Mouse (Mus musculus): ENCODE data around the gene Ncor1. TPM values are rescaled to one million over a fixed set of nuclear protein-coding genes. Genes with fewer than 3 reads are reported as not detected.
"Not testable (repeated sequence)": the region's sequence is repeated elsewhere in the genome, so short reads cannot be mapped to it uniquely, and the experiment has no call there.

The Ncor1 gene
- polyA plus RNA-seq, 1 experiment from 2014 or later, result 63.3 TPM

DNA sequence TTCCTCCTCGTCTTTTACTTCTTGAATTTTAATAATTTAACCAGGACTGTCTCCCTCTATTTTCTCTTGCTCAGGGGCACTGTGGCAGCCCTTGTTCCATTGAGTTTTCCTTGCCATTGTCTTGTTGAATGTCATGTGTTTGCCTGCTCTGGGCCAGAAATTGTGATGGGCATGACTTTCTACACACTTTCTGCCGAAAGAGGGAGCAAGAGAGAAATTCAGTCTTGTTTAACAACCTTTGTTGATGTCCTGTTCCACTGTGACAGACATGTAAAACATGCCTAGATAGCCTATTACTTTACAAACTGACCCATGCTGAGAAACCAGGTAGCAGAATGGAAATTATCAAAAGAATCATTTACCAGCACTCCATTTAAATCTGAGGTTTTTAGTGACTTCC lies 33.8 kb downstream of the Ncor1 start:
- Histone ChIP-seq H3K27me3 (no peaks in the 10 kb centered on the region), H3K36me3 (replicated peaks) (peaks cover 37% of the 10 kb centered on the region), H3K9ac (no peak overlapping the region), H3K27ac (replicated peaks) (no peak overlapping the region), H3K4me3 (replicated peaks) (no peak overlapping the region), H3K9me3 (replicated peaks) (no peaks in the 10 kb centered on the region), H3K4me1 (replicated peaks) (no peaks in the 10 kb centered on the region), H3K4me2 (no peak overlapping the region)
- no peak for ATAC-seq (ENCODE audit: insufficient read depth)
- 66% methylated on average over 2 of the region's 2 CpGs for WGBS (ENCODE audit: insufficient replicate concordance)

DNA sequence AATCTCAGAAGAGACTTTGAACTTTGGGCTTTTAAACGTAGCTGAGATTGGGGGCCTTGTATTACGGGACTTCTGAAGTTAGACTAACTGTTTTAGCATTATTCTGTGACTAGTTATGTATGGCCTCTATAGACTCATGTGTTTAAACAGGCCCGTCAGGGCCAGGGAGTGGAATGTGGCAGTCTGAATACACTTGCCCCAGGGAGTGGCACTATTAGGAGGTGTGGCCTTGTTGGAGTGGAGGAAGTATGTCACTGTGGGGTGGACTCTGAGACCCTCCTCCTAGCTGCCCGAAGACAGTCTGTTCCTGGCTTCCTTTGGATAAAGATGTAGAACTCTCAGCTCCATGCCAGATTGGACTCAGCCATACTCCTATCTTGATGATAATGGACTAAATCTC lies 43.3 kb downstream of the Ncor1 start:
- no peak overlapping the region for H3K9ac ChIP-seq
- no peak overlapping the region for H3K4me2 ChIP-seq
- no peak for ATAC-seq (ENCODE audit: insufficient read depth)
- 77% methylated on average over 4 of the region's 4 CpGs for WGBS (ENCODE audit: insufficient replicate concordance)
- H3K9me3 ChIP-seq (replicated peaks), result no peaks in the 10 kb centered on the region
- no peak overlapping the region for H3K4me3 ChIP-seq (replicated peaks)
- peaks cover 64% of the 10 kb centered on the region for H3K36me3 ChIP-seq (replicated peaks)
- H3K27ac ChIP-seq (replicated peaks), result no peak overlapping the region
- no peaks in the 10 kb centered on the region for H3K4me1 ChIP-seq (replicated peaks)
- no peaks in the 10 kb centered on the region for H3K27me3 ChIP-seq

DNA sequence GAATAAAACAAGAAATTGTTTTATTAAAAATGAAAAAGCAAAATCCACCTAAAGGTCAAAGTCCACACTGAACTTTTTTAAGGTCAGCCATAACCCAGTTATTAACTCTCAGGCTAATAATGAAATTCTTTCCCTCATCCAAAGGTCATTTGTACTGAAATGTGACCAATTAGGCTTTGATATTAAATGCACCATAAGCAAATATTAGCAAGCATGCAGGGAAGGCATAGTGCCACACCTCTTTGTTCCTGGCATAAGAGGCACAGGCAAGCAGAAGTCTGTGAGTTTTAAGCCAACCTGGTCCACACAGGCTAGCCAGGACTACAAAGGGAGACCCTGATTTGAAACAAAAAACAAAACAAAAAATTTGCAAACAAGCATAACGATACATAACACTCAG lies 48.7 kb downstream of the Ncor1 start:
- Histone ChIP-seq H3K9ac (no peak overlapping the region), H3K27me3 (no peaks in the 10 kb centered on the region), H3K27ac (replicated peaks) (no peak overlapping the region), H3K9me3 (replicated peaks) (no peaks in the 10 kb centered on the region), H3K4me1 (replicated peaks) (no peaks in the 10 kb centered on the region), H3K4me2 (no peak overlapping the region), H3K36me3 (replicated peaks) (peaks cover 59% of the 10 kb centered on the region), H3K4me3 (replicated peaks) (no peak overlapping the region)
- no peak for ATAC-seq (ENCODE audit: insufficient read depth)
- WGBS (ENCODE audit: insufficient replicate concordance), result 91% methylated on average over 1 of the region's 1 CpGs

DNA sequence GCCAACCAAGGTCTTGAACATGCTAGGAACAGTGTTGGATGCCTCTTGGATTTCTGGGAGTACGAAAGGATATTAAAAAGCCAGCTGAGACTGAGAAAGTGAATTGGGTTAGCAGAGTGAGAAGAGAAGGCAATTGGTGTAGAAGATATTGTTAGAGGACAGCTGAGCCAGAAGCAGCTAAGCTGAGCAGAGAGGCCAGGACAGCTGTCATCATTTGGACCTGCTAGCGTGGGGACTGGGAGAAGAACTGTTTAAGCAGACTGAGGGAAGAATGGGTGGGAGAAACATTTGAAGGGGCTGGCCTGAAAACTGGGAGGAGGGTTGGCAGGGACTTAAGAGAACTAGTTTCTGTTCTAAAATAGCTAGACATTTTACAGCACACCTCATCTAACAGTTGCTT lies 49.5 kb downstream of the Ncor1 start:
- no peaks in the 10 kb centered on the region for H3K27me3 ChIP-seq
- no peak overlapping the region for H3K4me2 ChIP-seq
- H3K4me1 ChIP-seq (replicated peaks), result no peaks in the 10 kb centered on the region
- H3K9me3 ChIP-seq (replicated peaks), result no peaks in the 10 kb centered on the region
- no peak overlapping the region for H3K9ac ChIP-seq
- WGBS (ENCODE audit: insufficient replicate concordance), result 87% methylated on average over 2 of the region's 2 CpGs
- no peak overlapping the region for H3K27ac ChIP-seq (replicated peaks)
- peaks cover 54% of the 10 kb centered on the region for H3K36me3 ChIP-seq (replicated peaks)
- H3K4me3 ChIP-seq (replicated peaks), result no peak overlapping the region
- ATAC-seq (ENCODE audit: insufficient read depth), result no peak

DNA sequence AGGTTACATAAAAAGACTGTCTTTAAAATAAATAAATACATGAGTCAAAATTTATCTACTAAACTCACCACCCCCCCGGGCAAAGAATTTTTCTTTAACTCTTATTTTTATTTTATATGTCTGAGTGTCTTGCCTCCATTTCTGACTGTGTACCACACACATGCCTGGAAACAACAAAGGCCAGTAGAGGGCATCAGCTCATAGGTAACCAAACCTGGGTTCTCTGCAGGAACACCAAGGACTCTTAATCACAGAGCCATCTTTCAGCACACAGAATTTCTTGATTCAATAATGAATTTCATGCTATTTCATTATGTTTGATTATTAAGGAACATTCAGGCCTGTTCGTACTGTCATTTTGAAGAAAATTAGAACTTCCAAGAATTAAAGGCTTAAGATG lies 61.9 kb downstream of the Ncor1 start:
- ATAC-seq (ENCODE audit: insufficient read depth), result no peak
- Histone ChIP-seq H3K4me1 (replicated peaks) (no peaks in the 10 kb centered on the region), H3K36me3 (replicated peaks) (peaks cover 66% of the 10 kb centered on the region), H3K4me2 (no peak overlapping the region), H3K9me3 (replicated peaks) (no peaks in the 10 kb centered on the region), H3K4me3 (replicated peaks) (no peak overlapping the region), H3K27ac (replicated peaks) (no peak overlapping the region), H3K27me3 (no peaks in the 10 kb centered on the region), H3K9ac (no peak overlapping the region)
- WGBS (ENCODE audit: insufficient replicate concordance), result 72% methylated on average over 2 of the region's 2 CpGs

DNA sequence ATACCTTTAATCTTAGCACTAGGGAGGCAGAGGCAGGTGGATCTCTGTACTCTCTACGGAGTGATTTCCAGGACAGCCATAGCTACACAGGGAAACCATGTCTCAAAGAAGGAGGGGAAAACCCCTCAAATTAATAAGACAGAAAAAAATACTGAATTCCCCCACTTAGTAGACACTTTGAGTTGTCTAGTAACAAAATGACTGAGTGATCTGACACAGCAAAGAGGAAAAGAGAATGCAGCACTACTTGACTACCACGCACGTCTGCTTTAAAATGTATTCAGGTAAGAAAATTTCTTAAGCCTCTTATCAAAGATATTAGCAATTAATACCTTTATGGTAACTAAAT lies 70.0 kb downstream of the Ncor1 start:
- H3K27ac ChIP-seq (replicated peaks), result no peak overlapping the region
- H3K4me3 ChIP-seq (replicated peaks), result no peak overlapping the region
- ATAC-seq (ENCODE audit: insufficient read depth), result no peak
- H3K4me1 ChIP-seq (replicated peaks), result no peaks in the 10 kb centered on the region
- H3K4me2 ChIP-seq, result no peak overlapping the region
- H3K27me3 ChIP-seq, result no peaks in the 10 kb centered on the region
- H3K36me3 ChIP-seq (replicated peaks), result peaks cover 59% of the 10 kb centered on the region
- WGBS (ENCODE audit: insufficient replicate concordance), result 89% methylated on average over 3 of the region's 3 CpGs
- no peaks in the 10 kb centered on the region for H3K9me3 ChIP-seq (replicated peaks)
- H3K9ac ChIP-seq, result no peak overlapping the region

DNA sequence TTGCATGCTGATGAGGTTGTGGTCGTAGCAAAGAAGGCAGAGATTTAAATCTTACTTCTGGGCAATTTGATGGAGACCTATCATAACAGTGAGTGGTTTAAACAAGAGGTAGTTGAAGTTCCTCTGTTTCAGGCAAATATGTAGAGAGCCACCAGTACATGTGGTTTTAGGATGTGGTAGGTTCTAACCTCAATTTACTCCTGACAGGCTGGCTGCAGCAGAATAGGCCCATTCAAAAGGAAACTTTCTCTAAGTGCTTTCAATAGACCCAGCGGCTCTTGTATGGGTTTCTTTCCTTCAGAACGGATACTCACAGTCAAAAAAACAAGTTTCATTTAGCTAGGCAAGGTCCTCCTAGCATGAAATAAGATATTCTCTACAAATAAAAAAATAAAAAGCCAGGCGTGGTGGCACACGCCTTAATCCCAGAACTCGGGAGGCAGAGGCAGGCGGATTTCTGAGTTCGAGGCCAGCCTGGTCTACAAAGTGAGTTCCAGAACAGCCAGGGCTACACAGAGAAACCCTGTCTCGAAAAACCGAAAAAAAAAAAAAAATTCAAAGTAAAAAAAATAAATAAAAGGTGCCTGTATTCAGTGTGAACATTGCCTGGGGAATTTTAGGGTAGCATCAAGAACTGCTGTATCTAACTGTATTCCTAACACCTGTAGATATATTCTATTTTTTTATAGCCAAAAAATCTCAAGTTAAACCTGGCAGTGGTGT lies 70.6 kb downstream of the Ncor1 start:
- Histone ChIP-seq H3K9me3 (replicated peaks) (no peaks in the 10 kb centered on the region), H3K36me3 (replicated peaks) (peaks cover 62% of the 10 kb centered on the region), H3K27ac (replicated peaks) (no peak overlapping the region), H3K4me2 (no peak overlapping the region), H3K27me3 (no peaks in the 10 kb centered on the region), H3K4me1 (replicated peaks) (no peaks in the 10 kb centered on the region), H3K4me3 (replicated peaks) (no peak overlapping the region), H3K9ac (no peak overlapping the region)
- no peak for ATAC-seq (ENCODE audit: insufficient read depth)
- 78% methylated on average over 10 of the region's 10 CpGs for WGBS (ENCODE audit: insufficient replicate concordance)

DNA sequence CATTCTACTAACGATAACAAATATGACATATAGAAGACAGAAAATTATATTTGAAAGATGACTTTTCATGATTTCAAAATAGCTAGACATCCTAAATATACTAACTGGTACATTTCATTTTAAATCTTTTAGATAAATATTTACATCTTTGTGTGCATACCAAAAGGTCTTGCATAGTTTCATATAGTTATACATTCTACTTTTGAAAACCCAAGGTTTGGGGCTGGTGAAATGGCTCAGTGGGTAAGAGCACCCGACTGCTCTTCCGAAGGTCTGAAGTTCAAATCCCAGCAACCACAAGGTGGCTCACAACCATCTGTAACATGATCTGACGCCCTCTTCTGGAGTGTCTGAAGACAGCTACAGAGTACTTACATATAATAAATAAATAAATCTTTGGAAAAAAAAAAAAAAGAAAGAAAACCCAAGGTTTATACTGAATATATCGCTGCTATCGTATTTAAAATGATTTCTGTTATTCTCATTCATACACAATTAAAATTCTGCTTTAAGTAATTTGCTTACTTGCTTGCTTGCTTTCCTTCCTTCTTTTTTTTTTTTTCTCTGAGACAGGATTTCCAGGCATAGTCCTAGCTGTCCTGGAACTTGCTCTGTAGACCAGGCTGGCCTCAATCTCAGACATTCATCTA lies 81.0 kb downstream of the Ncor1 start:
- H3K4me2 ChIP-seq; ATAC-seq (ENCODE audit: insufficient read depth); H3K4me3 ChIP-seq (replicated peaks); H3K27me3 ChIP-seq; H3K27ac ChIP-seq (replicated peaks); H3K4me1 ChIP-seq (replicated peaks); H3K9me3 ChIP-seq (replicated peaks); H3K9ac ChIP-seq: not testable (repeated sequence)
- peaks cover 55% of the 10 kb centered on the region for H3K36me3 ChIP-seq (replicated peaks)
- WGBS (ENCODE audit: insufficient replicate concordance), result 82% methylated on average over 6 of the region's 6 CpGs

DNA sequence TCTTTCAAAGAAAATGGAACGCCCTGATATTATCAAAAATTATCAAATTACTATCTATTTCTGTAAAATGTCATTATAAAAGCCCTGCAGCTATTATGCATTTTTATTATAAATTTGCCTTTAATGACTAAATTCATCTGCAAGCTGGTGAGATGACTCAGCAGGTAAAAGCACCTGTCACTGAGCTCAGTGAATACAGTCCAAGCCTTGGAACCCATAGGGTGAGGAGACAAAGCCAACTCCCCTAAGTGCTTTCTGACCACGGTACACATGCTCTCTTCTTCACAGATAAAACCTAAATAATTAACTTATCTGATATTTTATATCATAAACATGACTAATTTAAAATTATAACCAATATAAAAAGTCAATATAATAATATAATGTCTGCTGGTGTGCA lies 86.6 kb downstream of the Ncor1 start:
- no peak overlapping the region for H3K4me3 ChIP-seq (replicated peaks)
- ATAC-seq (ENCODE audit: insufficient read depth), result no peak
- H3K27ac ChIP-seq (replicated peaks), result no peak overlapping the region
- H3K36me3 ChIP-seq (replicated peaks), result peaks cover 65% of the 10 kb centered on the region
- no peak overlapping the region for H3K4me2 ChIP-seq
- H3K9ac ChIP-seq, result no peak overlapping the region
- H3K4me1 ChIP-seq (replicated peaks), result no peaks in the 10 kb centered on the region
- no peaks in the 10 kb centered on the region for H3K9me3 ChIP-seq (replicated peaks)
- H3K27me3 ChIP-seq, result no peaks in the 10 kb centered on the region
- WGBS (ENCODE audit: insufficient replicate concordance), result 77% methylated on average over 2 of the region's 2 CpGs

DNA sequence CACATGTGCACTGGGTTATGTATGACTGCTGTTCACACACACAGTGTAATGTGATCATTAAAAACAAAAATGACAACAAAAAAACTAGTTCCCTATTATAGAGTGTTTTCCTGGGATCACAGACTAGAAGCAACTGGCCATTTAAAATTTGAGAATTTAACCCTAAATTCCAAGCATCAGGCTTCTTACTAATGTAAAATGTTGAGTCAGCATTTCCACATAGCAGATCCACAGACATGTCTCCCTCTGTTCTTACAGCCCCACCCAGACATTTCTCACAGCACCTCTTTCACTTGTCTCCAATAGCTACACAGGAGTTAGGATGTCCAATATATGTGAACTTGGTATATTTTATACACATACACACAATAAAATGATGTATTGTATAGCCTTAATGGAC lies 88.4 kb downstream of the Ncor1 start:
- ATAC-seq (ENCODE audit: insufficient read depth), result no peak
- H3K36me3 ChIP-seq (replicated peaks), result peaks cover 68% of the 10 kb centered on the region

DNA sequence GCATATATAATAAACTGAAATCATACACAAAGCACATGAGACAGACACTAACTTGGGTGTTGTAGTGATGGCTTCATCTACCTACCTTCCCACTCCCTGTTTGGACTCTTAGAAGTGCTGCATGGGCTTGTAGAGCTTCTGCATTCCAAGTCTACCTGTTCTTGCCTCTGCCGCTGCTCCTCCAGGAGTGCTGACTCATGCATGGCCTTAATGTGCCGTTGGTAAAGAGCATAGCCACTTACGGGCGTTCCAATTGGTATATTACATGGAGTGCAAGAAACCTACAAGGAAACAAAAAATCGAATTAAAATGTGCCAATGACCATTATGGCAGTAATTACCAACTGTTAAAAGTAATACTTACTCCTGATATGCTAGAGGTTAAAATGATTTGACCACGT lies 91.5 kb downstream of the Ncor1 start:
- no peak for ATAC-seq (ENCODE audit: insufficient read depth)
- H3K9me3 ChIP-seq (replicated peaks), result no peaks in the 10 kb centered on the region
- H3K9ac ChIP-seq, result no peak overlapping the region
- H3K4me3 ChIP-seq (replicated peaks), result no peak overlapping the region
- H3K4me2 ChIP-seq, result no peak overlapping the region
- no peaks in the 10 kb centered on the region for H3K27me3 ChIP-seq
- peaks cover 69% of the 10 kb centered on the region for H3K36me3 ChIP-seq (replicated peaks)
- no peaks in the 10 kb centered on the region for H3K4me1 ChIP-seq (replicated peaks)
- no peak overlapping the region for H3K27ac ChIP-seq (replicated peaks)
- 71% methylated on average over 6 of the region's 6 CpGs for WGBS (ENCODE audit: insufficient replicate concordance)

More for the DNA sequence above, 88.4 kb downstream of the Ncor1 start:
- H3K27me3 ChIP-seq, result no peaks in the 10 kb centered on the region
- H3K4me1 ChIP-seq (replicated peaks), result no peaks in the 10 kb centered on the region
- no peak overlapping the region for H3K4me3 ChIP-seq (replicated peaks)
- H3K27ac ChIP-seq (replicated peaks), result no peak overlapping the region
- H3K9ac ChIP-seq, result no peak overlapping the region
- no peak overlapping the region for H3K4me2 ChIP-seq
- H3K9me3 ChIP-seq (replicated peaks), result no peaks in the 10 kb centered on the region

DNA sequence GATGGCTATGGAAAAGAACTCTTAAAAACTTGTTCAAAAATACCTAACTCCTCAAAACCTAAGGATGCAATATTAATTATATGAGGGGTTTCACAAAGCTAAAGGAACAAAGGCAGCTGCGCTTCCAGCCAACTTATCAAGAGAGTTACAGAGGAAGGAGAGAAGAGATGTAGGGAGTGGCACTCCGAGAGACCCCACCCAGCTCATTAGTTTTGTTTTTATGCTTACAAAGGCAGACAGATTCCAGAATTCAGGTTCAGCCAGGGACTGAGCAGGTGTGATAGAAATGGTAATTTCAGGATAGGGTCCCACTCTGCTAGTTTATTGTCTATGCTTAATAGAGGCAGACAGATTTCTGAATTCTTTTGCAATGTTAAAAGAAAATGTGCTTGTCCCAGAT lies 103.1 kb downstream of the Ncor1 start:
- Histone ChIP-seq H3K9me3 (replicated peaks) (no peaks in the 10 kb centered on the region), H3K4me3 (replicated peaks) (no peak overlapping the region), H3K36me3 (replicated peaks) (peaks cover 71% of the 10 kb centered on the region), H3K4me1 (replicated peaks) (no peaks in the 10 kb centered on the region), H3K27ac (replicated peaks) (no peak overlapping the region), H3K9ac (no peak overlapping the region), H3K27me3 (no peaks in the 10 kb centered on the region), H3K4me2 (no peak overlapping the region)
- 80% methylated on average over 2 of the region's 2 CpGs for WGBS (ENCODE audit: insufficient replicate concordance)
- no peak for ATAC-seq (ENCODE audit: insufficient read depth)

All from liver, embryonic 15.5 days (tissue).